Mouse (Mus musculus): ENCODE results near the gene Fam50b.

DNA sequence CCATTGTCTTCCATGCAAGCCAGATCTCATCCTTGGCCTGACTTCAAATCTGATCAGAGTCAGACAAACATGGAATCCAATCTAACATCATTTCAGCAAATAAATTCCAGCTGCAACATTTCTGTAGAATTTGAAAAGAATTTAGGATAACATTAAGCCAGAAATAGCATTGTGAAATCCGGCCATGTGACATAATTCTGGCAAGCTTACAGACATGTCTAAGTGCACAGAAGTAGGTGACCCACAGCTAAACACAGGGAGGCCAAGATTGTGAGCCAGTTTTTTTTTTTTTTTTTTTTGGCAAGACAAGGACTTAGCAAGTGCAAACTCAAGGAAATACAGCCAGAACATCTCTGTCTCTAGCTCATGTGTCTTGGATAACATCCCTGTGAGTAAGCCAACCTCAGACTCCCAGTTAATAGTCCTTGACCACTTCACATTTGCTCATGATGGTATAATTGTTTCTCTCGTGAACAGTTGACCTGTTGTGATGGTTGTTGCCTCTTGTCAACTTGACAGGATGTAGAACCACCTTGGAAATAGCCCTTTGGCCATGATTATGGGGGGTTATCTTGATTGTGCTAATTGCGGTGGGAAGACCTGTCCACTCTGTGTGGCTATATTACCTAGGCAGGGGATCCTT lies 54.6 kb downstream of the Fam50b start:
- no peak for TF ChIP-seq CTCF (IDR thresholded peaks at IDR 0.05; ENCODE audit: low read depth)
- TF ChIP-seq EP300 (IDR thresholded peaks at IDR 0.05; ENCODE audit: low read depth) = no peak

Measured in liver, embryonic 14.5 days (tissue).